Mouse (Mus musculus): ENCODE measurements around the gene Olfr221.

- TF ChIP-seq CTCF (IDR thresholded peaks at IDR 0.05; ENCODE audit: control insufficient read depth, insufficient read depth, insufficient read length) (no peak), USF1 (IDR thresholded peaks at IDR 0.05; ENCODE audit: low read depth) (no peak), FOSL1 (IDR thresholded peaks at IDR 0.05; ENCODE audit: insufficient read depth, low read length, poor library complexity, severe bottlenecking) (no peak), MAX (IDR thresholded peaks at IDR 0.05) (no peak), CEBPB (IDR thresholded peaks at IDR 0.05; ENCODE audit: low read depth) (no peak)
Measured at GRCm38 (mm10) chr14:52039332-52039731, 2.9 kb downstream of the Olfr221 start.
